Mouse (Mus musculus): ENCODE measurements around the gene Ppp1r12c. TPM values are rescaled to one million over a fixed set of nuclear protein-coding genes. Genes with fewer than 3 reads are reported as not detected.

Gene Ppp1r12c
- polyA plus RNA-seq, 1 experiment from 2014 or later = 33.6 TPM

- Histone ChIP-seq H3K36me3 (ENCODE audit: control insufficient read depth, insufficient read depth) (no peaks in the 10 kb centered on the region), H3K4me1 (replicated peaks; ENCODE audit: control insufficient read depth, insufficient read depth, low read length) (no peaks in the 10 kb centered on the region), H3K4me3 (ENCODE audit: low read depth, low read length) (no peak overlapping the region), H3K27me3 (replicated peaks; ENCODE audit: control insufficient read depth, insufficient read depth, low read length) (0 out of 2 replicates have a peak, but pooled peaks cover 4% of the 10 kb centered on the region), H3K9me3 (ENCODE audit: control insufficient read depth) (no peaks in the 10 kb centered on the region), H3K9ac (ENCODE audit: low read depth, low read length) (no peak overlapping the region), H3K4me2 (replicated peaks; ENCODE audit: low read depth) (no peak overlapping the region), H3K27ac (ENCODE audit: low read depth, low read length) (no peak overlapping the region)
- 74% methylated on average over 1 of the region's 1 CpGs for WGBS
- ATAC-seq = no peak
- TF ChIP-seq CTCF (IDR thresholded peaks at IDR 0.05; ENCODE audit: low read depth) = no peak
Measured at GRCm38 (mm10) chr7:4518487-4518886, 17.0 kb upstream of the Ppp1r12c start.

- H3K27ac ChIP-seq (ENCODE audit: low read depth, low read length) = no peak within 1 kb of the TSS
- WGBS = 22% methylated on average over 4 of the region's 4 CpGs
- H3K4me1 ChIP-seq (replicated peaks; ENCODE audit: control insufficient read depth, insufficient read depth, low read length) = no peaks in the 10 kb centered on the region
- H3K36me3 ChIP-seq (ENCODE audit: control insufficient read depth, insufficient read depth) = no peaks in the 10 kb centered on the region
- no peak within 1 kb of the TSS for H3K4me2 ChIP-seq (replicated peaks; ENCODE audit: low read depth)
- no peaks in the 10 kb centered on the region for H3K9me3 ChIP-seq (ENCODE audit: control insufficient read depth)
- no peak within 1 kb of the TSS for H3K4me3 ChIP-seq (ENCODE audit: low read depth, low read length)
- no peak for ATAC-seq
- H3K27me3 ChIP-seq (replicated peaks; ENCODE audit: control insufficient read depth, insufficient read depth, low read length) = 0 out of 2 replicates have a peak, but pooled peaks cover 4% of the 10 kb centered on the region
- no peak within 1 kb of the TSS for H3K9ac ChIP-seq (ENCODE audit: low read depth, low read length)
- no peak for TF ChIP-seq CTCF (IDR thresholded peaks at IDR 0.05; ENCODE audit: low read depth)
Measured at GRCm38 (mm10) chr7:4516332-4517050, 15.0 kb upstream of the Ppp1r12c start, which contains the start of gene Tnnt1. Gene Tnnt1 (minus strand): TSS chr7:4516382.

GRCm38 (mm10) chr7:4515853-4516252 is 14.4 kb upstream of the Ppp1r12c start:
- no peak for TF ChIP-seq CTCF (IDR thresholded peaks at IDR 0.05; ENCODE audit: low read depth)
- 54% methylated on average over 6 of the region's 6 CpGs for WGBS
- Histone ChIP-seq H3K9me3 (ENCODE audit: control insufficient read depth) (no peaks in the 10 kb centered on the region), H3K27ac (ENCODE audit: low read depth, low read length) (no peak overlapping the region), H3K4me3 (ENCODE audit: low read depth, low read length) (no peak overlapping the region), H3K9ac (ENCODE audit: low read depth, low read length) (no peak overlapping the region), H3K4me2 (replicated peaks; ENCODE audit: low read depth) (no peak overlapping the region), H3K36me3 (ENCODE audit: control insufficient read depth, insufficient read depth) (no peaks in the 10 kb centered on the region), H3K4me1 (replicated peaks; ENCODE audit: control insufficient read depth, insufficient read depth, low read length) (no peaks in the 10 kb centered on the region), H3K27me3 (replicated peaks; ENCODE audit: control insufficient read depth, insufficient read depth, low read length) (0 out of 2 replicates have a peak, but pooled peaks cover 4% of the 10 kb centered on the region)
- no peak for ATAC-seq

GRCm38 (mm10) chr7:4513829-4514712 is 12.6 kb upstream of the Ppp1r12c start:
- Histone ChIP-seq H3K27me3 (replicated peaks; ENCODE audit: control insufficient read depth, insufficient read depth, low read length) (no peaks in the 10 kb centered on the region), H3K4me3 (ENCODE audit: low read depth, low read length) (no peak overlapping the region), H3K9me3 (ENCODE audit: control insufficient read depth) (no peaks in the 10 kb centered on the region), H3K4me2 (replicated peaks; ENCODE audit: low read depth) (no peak overlapping the region), H3K36me3 (ENCODE audit: control insufficient read depth, insufficient read depth) (no peaks in the 10 kb centered on the region), H3K4me1 (replicated peaks; ENCODE audit: control insufficient read depth, insufficient read depth, low read length) (0 out of 2 replicates have a peak, but pooled peaks cover 4% of the 10 kb centered on the region), H3K27ac (ENCODE audit: low read depth, low read length) (no peak overlapping the region), H3K9ac (ENCODE audit: low read depth, low read length) (no peak overlapping the region)
- no peak for ATAC-seq
- 51% methylated on average over 6 of the region's 6 CpGs for WGBS
- no peak for TF ChIP-seq CTCF (IDR thresholded peaks at IDR 0.05; ENCODE audit: low read depth)

GRCm38 (mm10) chr7:4513236-4513635 is 11.8 kb upstream of the Ppp1r12c start:
- Histone ChIP-seq H3K27me3 (replicated peaks; ENCODE audit: control insufficient read depth, insufficient read depth, low read length) (no peaks in the 10 kb centered on the region), H3K4me2 (replicated peaks; ENCODE audit: low read depth) (no peak overlapping the region), H3K4me3 (ENCODE audit: low read depth, low read length) (no peak overlapping the region), H3K9ac (ENCODE audit: low read depth, low read length) (no peak overlapping the region), H3K4me1 (replicated peaks; ENCODE audit: control insufficient read depth, insufficient read depth, low read length) (0 out of 2 replicates have a peak, but pooled peaks cover 4% of the 10 kb centered on the region), H3K36me3 (ENCODE audit: control insufficient read depth, insufficient read depth) (no peaks in the 10 kb centered on the region), H3K9me3 (ENCODE audit: control insufficient read depth) (no peaks in the 10 kb centered on the region), H3K27ac (ENCODE audit: low read depth, low read length) (no peak overlapping the region)
- ATAC-seq = 0 out of 2 replicates have a peak, but pooled peaks have one; percentile 7
- WGBS = 31% methylated on average over 13 of the region's 13 CpGs
- peak; percentile 92 for TF ChIP-seq CTCF (IDR thresholded peaks at IDR 0.05; ENCODE audit: low read depth)
